In the genomic region with DNA sequence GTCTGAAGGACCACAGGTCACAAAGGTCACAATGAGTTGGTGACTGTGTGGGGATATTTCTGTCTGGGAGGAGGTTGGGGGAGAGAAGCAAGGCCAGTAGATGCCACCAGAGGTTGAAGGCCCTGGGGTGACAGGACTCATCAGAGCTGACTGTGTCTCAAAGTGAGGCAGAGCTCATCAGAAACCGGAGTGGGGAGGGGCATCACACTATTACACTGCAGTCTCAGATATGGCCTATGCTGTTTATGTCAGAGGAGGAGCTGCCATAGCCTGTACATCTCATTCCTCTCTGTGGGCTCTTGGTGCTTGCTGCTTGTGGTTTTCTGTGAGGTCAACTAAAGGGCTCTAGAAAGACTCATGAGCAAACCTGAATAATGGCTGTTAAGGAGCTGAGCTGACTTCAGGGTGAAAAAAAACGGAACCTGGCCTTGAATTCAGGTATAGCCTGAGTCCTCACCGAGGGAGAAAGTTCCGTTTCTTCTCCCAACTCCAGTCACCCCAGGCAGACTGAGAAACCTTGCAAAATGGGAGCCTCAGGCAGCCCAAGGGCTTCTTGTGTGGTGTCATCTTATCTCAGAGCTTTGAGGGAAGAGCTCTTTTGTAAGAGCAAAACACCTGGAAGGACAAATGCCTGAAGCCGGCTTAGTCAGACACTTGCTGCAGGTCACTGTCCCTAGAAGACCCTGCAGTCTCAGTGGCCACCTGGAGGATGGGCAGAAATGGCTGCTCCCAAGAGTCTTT, we compare ENCODE assay signal across 16 mouse cellular contexts.
DNase-seq lines count a peak whose midpoint lies in the region; ATAC-seq and TF ChIP-seq lines count a peak whose summit lies in the region.
"Had no signal": no experiment of that assay in that cellular context is flagged by ENCODE, and none has a peak within 500 bp of the region (broad histone marks: within the 10 kb centered on the region; RNA-seq: fewer than 3 reads in every experiment).

No protein-coding gene starts in this region.

- TF ChIP-seq CTCF in midbrain, postnatal 0 days (IDR thresholded peaks at IDR 0.05) = no peak

- H3K36me3 ChIP-seq in midbrain, embryonic 11.5 days (ENCODE audit: control insufficient read depth, insufficient read depth, low read length) = no peaks in the 10 kb centered on the region
- no peaks in the 10 kb centered on the region for H3K36me3 ChIP-seq in midbrain, postnatal 0 days (ENCODE audit: insufficient read depth, low read length)
- H3K36me3 ChIP-seq: kidney, embryonic 15.5 days; limb, embryonic 15.5 days; midbrain, embryonic 13.5 days had no signal

- H3K9ac ChIP-seq in midbrain, embryonic 11.5 days (ENCODE audit: low read length) = no peak overlapping the region
- H3K9ac ChIP-seq in midbrain, postnatal 0 days (replicated peaks; ENCODE audit: low read length, poor library complexity, severe bottlenecking) = no peak overlapping the region
- H3K9ac ChIP-seq: kidney, embryonic 15.5 days; limb, embryonic 15.5 days; midbrain, embryonic 13.5 days had no signal

- ATAC-seq in midbrain, embryonic 11.5 days (ENCODE audit: low FRiP score) = no peak
- no peak for ATAC-seq in midbrain, postnatal 0 days (ENCODE audit: low FRiP score)
- ATAC-seq in monocyte, adult 5-6 weeks (replicated peaks; ENCODE audit: insufficient number of reproducible peaks, low FRiP score, low TSS enrichment, poor library complexity, severe bottlenecking) = peak; percentile 60
- ATAC-seq: hindbrain, embryonic 16.5 days; lung, postnatal 0 days; midbrain, embryonic 13.5 days had no signal

- WGBS in midbrain, embryonic 11.5 days = 86% methylated on average over 5 of the region's 5 CpGs
- 87% methylated on average over 5 of the region's 5 CpGs for WGBS in midbrain, postnatal 0 days

- H3K9me3 ChIP-seq in midbrain, embryonic 11.5 days (ENCODE audit: control insufficient read depth, low read length) = no peaks in the 10 kb centered on the region
- H3K9me3 ChIP-seq in midbrain, postnatal 0 days (ENCODE audit: low read length) = no peaks in the 10 kb centered on the region
- H3K9me3 ChIP-seq: kidney, embryonic 15.5 days; limb, embryonic 15.5 days; midbrain, embryonic 13.5 days had no signal

- no peak overlapping the region for H3K27ac ChIP-seq in midbrain, embryonic 11.5 days (ENCODE audit: low read depth, low read length)
- no peak overlapping the region for H3K27ac ChIP-seq in midbrain, postnatal 0 days (ENCODE audit: low read depth, low read length)
- H3K27ac ChIP-seq: kidney, embryonic 15.5 days; limb, embryonic 15.5 days; midbrain, embryonic 13.5 days had no signal

- no peaks in the 10 kb centered on the region; the same call in 1 of the 2 replicates for H3K4me1 ChIP-seq in midbrain, embryonic 11.5 days (ENCODE audit: control insufficient read depth, insufficient read depth, low read length)
- H3K4me1 ChIP-seq in midbrain, postnatal 0 days (ENCODE audit: insufficient read depth, low read length) = no peaks in the 10 kb centered on the region
- H3K4me1 ChIP-seq: midbrain, embryonic 13.5 days had no signal

- no peak overlapping the region for H3K4me3 ChIP-seq in midbrain, embryonic 11.5 days (ENCODE audit: low read depth, low read length)
- H3K4me3 ChIP-seq in midbrain, postnatal 0 days (ENCODE audit: low read depth, low read length) = no peak overlapping the region
- H3K4me3 ChIP-seq: kidney, embryonic 15.5 days; limb, embryonic 15.5 days; midbrain, embryonic 13.5 days had no signal

- DNase-seq in midbrain, embryonic 11.5 days (ENCODE audit: low spot score, missing footprints) = peak; percentile 21
- DNase-seq in midbrain, postnatal 0 days (ENCODE audit: low spot score) = no peak
- peak; percentile 90 for DNase-seq in fat pad, adult 2 months (ENCODE audit: extremely low read depth, low read depth, low spot score)
- DNase-seq in frontal cortex, adult 2 months (ENCODE audit: extremely low spot score in 1 of 2, low spot score in 1 of 2) = no peak
- no peak for DNase-seq in heart, postnatal 4 days
- DNase-seq in right cerebral cortex, postnatal 25 days = no peak
- DNase-seq in right cerebral cortex, postnatal 36 days (ENCODE audit: low spot score in 2 of 2) = no peak
- DNase-seq: cerebellum, adult 18-20 months; gastrocnemius, postnatal 25 days; spleen, adult 18-20 months had no signal

- no peaks in the 10 kb centered on the region for H3K27me3 ChIP-seq in midbrain, embryonic 11.5 days (ENCODE audit: control insufficient read depth, insufficient read depth, low read length)
- no peaks in the 10 kb centered on the region for H3K27me3 ChIP-seq in midbrain, postnatal 0 days (ENCODE audit: insufficient read depth, low read length)
- H3K27me3 ChIP-seq: kidney, embryonic 15.5 days; limb, embryonic 15.5 days; midbrain, embryonic 13.5 days had no signal

- H3K4me2 ChIP-seq in midbrain, embryonic 11.5 days = no peak overlapping the region
- no peak overlapping the region for H3K4me2 ChIP-seq in midbrain, postnatal 0 days (ENCODE audit: low read depth, low read length, poor library complexity, severe bottlenecking)
- H3K4me2 ChIP-seq: kidney, embryonic 15.5 days; limb, embryonic 15.5 days; midbrain, embryonic 13.5 days had no signal

Comparison
In these comparisons a context has a peak if more than half of its experiments do, and no peak if none do; other contexts are left out.
1. DNase-seq: peak in midbrain, embryonic 11.5 days (single experiment) and fat pad, adult 2 months (single experiment); none in midbrain, postnatal 0 days (single experiment), frontal cortex, adult 2 months (0 of 2), heart, postnatal 4 days (single experiment), right cerebral cortex, postnatal 25 days (single experiment) and right cerebral cortex, postnatal 36 days (0 of 2).